Mouse (Mus musculus): ENCODE data around the gene Tmed1.
"Not testable (repeated sequence)": the region's sequence is repeated elsewhere in the genome, so short reads cannot be mapped to it uniquely, and the experiment has no call there.

Tmed1 gene

GRCm38 (mm10) chr9:21469032-21470024, 40.7 kb downstream of the Tmed1 start:
- DNase-seq, result peak; percentile 65 to 81

- DNase-seq, result not testable (repeated sequence)
Observed at GRCm38 (mm10) chr9:21464565-21464928, 45.5 kb downstream of the Tmed1 start.

GRCm38 (mm10) chr9:21463766-21464564, 46.1 kb downstream of the Tmed1 start:
- DNase-seq, result peak; percentile 46 to 52

- peak; percentile 76 to 85 for DNase-seq
Observed at GRCm38 (mm10) chr9:21463138-21463590, 46.9 kb downstream of the Tmed1 start.

GRCm38 (mm10) chr9:21460400-21460940, 49.6 kb downstream of the Tmed1 start:
- peak; percentile 51 to 68 for DNase-seq

GRCm38 (mm10) chr9:21458821-21459220, 51.2 kb downstream of the Tmed1 start:
- peak in 1 of 2 experiments; percentile 47 for DNase-seq
